26 mouse cellular contexts compared by ENCODE assay signal in the genomic region with DNA sequence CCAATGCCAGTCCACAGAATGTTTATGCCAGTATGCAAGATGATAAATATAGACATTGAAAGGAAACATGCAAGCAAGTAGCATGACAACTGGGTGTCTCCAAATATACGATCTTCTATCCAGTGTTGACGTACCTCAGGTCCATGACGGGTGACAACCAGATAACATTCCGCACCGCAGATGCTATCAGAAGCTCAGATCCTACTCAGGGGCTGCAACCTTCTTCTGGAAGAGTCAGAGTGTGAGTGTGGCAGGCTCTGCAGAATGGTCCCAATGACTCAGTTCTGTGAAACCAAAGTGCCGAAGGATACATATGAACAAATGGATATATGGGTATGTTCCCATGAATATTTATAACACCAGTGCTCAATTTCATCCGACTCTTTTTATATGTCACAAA.
"Had no signal": no experiment of that assay in that cellular context is flagged by ENCODE, and none has a peak within 500 bp of the region (broad histone marks: within the 10 kb centered on the region; RNA-seq: fewer than 3 reads in every experiment).

No protein-coding gene starts in this region.

- DNase-seq: gastrocnemius, adult 2 months; gastrocnemius, postnatal 10 days; gastrocnemius, postnatal 25 days; heart, adult 2 months; heart, postnatal 10 days; heart, postnatal 4 days; kidney, adult 18-20 months; kidney, adult 8-10 months; kidney, postnatal 10 days; kidney, postnatal 25 days; kidney, postnatal 4 days; liver; liver, embryonic 13.5 days had no signal

- H3K9ac ChIP-seq: heart, embryonic 12.5 days; hindbrain, embryonic 12.5 days; hindbrain, embryonic 14.5 days; intestine, embryonic 15.5 days; limb, embryonic 12.5 days; liver, embryonic 13.5 days had no signal

- H3K27me3 ChIP-seq: heart, embryonic 12.5 days; hindbrain, embryonic 12.5 days; intestine, embryonic 15.5 days; limb, embryonic 12.5 days; liver, embryonic 13.5 days had no signal

- H3K4me2 ChIP-seq: heart, embryonic 12.5 days; hindbrain, embryonic 12.5 days; hindbrain, embryonic 14.5 days; intestine, embryonic 15.5 days; limb, embryonic 12.5 days; liver, embryonic 11.5 days; liver, embryonic 13.5 days had no signal

- ATAC-seq: hindbrain, embryonic 16.5 days; inflammation-experienced regulatory T-cells, adult 6 months; intestine, embryonic 15.5 days; intestine, postnatal 0 days had no signal

- H3K4me1 ChIP-seq: heart, embryonic 10.5 days; intestine, embryonic 15.5 days; limb, embryonic 12.5 days; liver, embryonic 13.5 days had no signal

- H3K9me3 ChIP-seq: heart, embryonic 10.5 days; heart, embryonic 12.5 days; hindbrain, embryonic 10.5 days; hindbrain, embryonic 12.5 days; intestine, embryonic 15.5 days; limb, embryonic 10.5 days; limb, embryonic 12.5 days; liver, embryonic 13.5 days had no signal

- H3K36me3 ChIP-seq: intestine, embryonic 15.5 days; limb, embryonic 10.5 days had no signal

- H3K4me3 ChIP-seq: gastrocnemius, adult 2 months; heart, adult 2 months; heart, embryonic 10.5 days; heart, embryonic 12.5 days; hindbrain, embryonic 10.5 days; hindbrain, embryonic 12.5 days; intestine, embryonic 15.5 days; layer of hippocampus, adult 2 months; limb, embryonic 10.5 days; limb, embryonic 12.5 days; liver, embryonic 13.5 days had no signal

- H3K27ac ChIP-seq: heart, adult 2 months; heart, embryonic 10.5 days; hindbrain, embryonic 10.5 days; hindbrain, embryonic 12.5 days; hindbrain, embryonic 14.5 days; intestine, embryonic 15.5 days; layer of hippocampus, adult 2 months; limb, embryonic 10.5 days; limb, embryonic 12.5 days; liver, embryonic 13.5 days had no signal
